Mouse (Mus musculus) C2C12 (cell line): ENCODE results near the gene Drosha.

Experiments
- CEBPB ChIP-seq: IDR thresholded peaks from one replicate; pipeline ENCODE4 v1.6.1; 2011; ENCODE audit warnings: low read depth, mild to moderate bottlenecking, control low read depth, moderate library complexity
- CTCF ChIP-seq: IDR thresholded peaks from one replicate; pipeline ENCODE4 v1.5.1; 2011; ENCODE audit not compliant: control insufficient read depth, insufficient read depth, insufficient read length
- FOSL1 ChIP-seq: IDR thresholded peaks from one replicate; pipeline ENCODE4 v1.8.0; 2011; ENCODE audit warnings: mild to moderate bottlenecking, low read length; ENCODE audit not compliant: poor library complexity, insufficient read depth, severe bottlenecking
- MAX ChIP-seq: IDR thresholded peaks from one replicate; pipeline ENCODE4 v1.6.1; 2011; ENCODE audit warnings: mild to moderate bottlenecking, control low read depth
- USF1 ChIP-seq: IDR thresholded peaks from one replicate; pipeline ENCODE4 v1.6.1; 2011; ENCODE audit warnings: low read depth, mild to moderate bottlenecking, control low read depth, moderate library complexity

GRCm38 (mm10) chr15:12887206-12887605, 62.6 kb downstream of the Drosha start:
- no peak for TF ChIP-seq USF1
- TF ChIP-seq MAX, result no peak
- no peak for TF ChIP-seq CTCF
- TF ChIP-seq FOSL1, result no peak
- TF ChIP-seq CEBPB, result no peak
